Mouse (Mus musculus) frontal cortex, postnatal 25 days (tissue): ENCODE measurements around the gene Sorcs2.
"Not testable (repeated sequence)": the region's sequence is repeated elsewhere in the genome, so short reads cannot be mapped to it uniquely, and the experiment has no call there.

ENCODE experiments used
- DNase-seq, 2 experiments: peaks; one replicate each; pipeline ENCODE4 v3.0.0; 2022; ENCODE audit warnings: low spot score in 2 of 2

Sorcs2 gene

GRCm38 (mm10) chr5:36390591-36390927, 7.4 kb downstream of the Sorcs2 start:
- DNase-seq = not testable (repeated sequence)

DNA sequence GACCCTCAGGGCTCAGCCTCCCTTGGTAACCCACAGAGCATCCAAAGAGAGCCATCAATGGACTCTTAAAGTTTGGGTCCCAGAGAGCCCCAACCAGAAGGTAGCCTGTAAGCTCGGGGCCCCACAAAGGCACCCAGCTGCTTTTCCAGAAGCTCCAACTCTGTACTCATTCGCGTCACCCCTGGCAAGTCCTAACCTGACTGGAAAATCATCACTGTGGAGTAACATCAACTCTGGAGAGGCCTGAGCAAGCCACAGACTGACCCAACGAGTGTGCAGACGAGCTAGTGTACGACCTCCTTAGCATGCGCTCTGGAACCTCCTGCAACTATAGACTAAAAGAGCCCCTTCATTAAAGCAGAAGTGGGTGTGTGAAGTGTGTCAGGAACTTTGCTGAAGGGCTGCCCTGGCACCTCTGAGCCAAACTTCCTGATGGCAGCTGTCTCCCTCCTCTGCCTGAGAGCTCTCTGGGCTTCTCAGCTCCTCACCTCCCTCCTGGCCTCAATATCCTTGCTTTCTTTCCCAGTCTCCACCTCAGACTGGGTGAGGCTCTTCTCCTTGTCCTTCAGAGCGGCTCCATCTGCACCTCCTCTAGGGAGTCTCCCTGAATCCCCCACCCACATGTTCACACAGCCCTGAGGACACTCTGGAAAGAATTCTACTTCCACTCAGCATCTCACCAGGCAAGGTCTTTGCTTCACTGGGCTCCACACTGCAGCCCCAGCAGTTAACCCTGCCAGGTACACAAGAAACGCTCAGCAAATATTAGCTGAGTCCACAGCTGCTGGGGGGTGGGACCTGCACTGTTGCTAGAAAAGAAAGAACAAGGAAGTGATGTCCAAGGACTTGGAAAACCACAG, 8.0 kb downstream of the Sorcs2 start:
- no peak for DNase-seq

DNA sequence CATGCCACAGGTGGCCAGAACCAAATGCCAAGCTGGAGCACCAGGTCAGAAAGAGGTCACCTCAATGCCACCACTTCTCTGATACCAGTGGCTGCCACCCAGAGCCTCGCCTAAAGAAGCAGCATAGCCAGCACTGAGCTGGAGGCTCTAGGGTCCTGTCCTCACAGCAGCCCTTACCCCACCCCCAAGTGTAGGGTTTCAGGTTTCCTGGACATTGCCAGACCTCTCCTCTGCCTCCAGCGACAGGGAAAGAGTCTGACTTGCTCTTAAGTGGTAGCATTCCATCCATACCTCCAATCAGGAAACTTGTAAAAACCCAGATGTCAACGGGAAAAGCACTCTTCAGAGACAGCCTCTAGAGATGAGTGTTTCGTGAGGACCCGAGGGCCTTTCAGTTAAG, 12.9 kb downstream of the Sorcs2 start:
- no peak for DNase-seq

GRCm38 (mm10) chr5:36383431-36383830, 14.5 kb downstream of the Sorcs2 start:
- DNase-seq = no peak

- no peak for DNase-seq
Observed at GRCm38 (mm10) chr5:36382721-36383120, 15.2 kb downstream of the Sorcs2 start.

DNA sequence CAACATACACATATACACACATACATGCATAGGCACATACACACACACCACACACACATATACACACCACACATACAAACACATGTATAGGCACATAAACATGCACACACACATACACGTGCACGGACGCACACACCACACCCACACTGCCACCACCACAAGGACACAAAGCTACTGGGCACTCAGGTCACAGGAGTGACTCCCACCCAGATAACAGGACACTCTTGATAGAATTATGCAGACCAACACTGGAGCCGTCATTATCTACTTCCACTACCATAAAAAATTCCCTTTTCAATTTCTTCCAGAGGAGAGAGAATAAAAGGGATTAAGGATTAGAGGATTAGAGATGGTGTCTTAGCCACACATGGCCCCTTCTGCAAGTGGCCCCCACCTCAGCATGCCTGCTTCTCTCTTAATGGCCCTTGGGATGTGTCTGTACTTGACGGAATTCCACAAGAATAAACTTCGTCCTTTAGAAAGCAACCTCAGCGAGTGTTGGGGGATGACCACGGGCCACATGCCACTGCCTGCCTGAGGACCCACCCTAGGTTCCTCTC, 15.7 kb downstream of the Sorcs2 start:
- DNase-seq = no peak

DNA sequence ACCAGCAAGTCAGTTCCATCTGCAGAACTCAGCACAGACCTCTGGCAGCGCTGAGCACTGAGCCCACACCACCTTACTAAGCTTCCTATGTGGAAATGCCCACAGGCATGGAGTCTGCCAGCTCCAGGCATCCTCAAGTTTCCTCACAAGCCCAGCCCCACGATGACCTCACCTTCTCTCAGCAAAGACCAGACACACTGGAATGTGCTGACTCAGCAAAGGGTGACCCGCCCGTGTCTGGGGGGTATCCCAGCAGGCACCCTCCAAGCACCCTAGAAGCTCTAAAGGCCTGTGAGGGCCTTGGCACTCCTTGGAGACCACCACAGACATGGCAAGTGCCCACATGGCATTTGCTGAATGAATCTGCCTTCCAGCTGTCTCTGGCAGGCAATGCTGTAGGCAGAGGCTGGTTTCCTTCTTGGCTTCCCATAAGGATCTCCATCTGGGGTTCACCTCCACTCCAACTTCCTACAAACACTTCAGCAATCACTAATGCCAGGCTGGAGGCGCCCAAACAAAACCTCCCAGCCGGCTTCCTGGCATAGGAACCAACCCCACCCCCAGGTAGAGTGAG, 17.9 kb downstream of the Sorcs2 start:
- DNase-seq = no peak

DNA sequence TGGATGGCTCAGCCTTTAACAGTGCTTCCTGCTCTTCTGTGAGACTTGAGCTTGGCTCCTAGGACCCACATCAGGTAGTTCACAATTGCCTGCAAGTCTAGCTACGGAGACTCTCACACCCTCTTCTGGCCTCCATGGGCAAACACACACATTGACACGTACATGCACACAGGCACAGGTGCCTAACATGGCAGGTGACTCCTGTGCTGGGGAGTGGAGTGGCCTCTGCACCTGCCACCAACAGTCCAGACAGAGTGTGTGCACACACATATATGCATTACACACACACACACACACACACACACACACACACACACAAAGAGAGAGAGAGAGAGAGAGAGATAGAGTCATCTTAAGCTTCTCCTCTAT, 19.6 kb downstream of the Sorcs2 start:
- no peak for DNase-seq

DNA sequence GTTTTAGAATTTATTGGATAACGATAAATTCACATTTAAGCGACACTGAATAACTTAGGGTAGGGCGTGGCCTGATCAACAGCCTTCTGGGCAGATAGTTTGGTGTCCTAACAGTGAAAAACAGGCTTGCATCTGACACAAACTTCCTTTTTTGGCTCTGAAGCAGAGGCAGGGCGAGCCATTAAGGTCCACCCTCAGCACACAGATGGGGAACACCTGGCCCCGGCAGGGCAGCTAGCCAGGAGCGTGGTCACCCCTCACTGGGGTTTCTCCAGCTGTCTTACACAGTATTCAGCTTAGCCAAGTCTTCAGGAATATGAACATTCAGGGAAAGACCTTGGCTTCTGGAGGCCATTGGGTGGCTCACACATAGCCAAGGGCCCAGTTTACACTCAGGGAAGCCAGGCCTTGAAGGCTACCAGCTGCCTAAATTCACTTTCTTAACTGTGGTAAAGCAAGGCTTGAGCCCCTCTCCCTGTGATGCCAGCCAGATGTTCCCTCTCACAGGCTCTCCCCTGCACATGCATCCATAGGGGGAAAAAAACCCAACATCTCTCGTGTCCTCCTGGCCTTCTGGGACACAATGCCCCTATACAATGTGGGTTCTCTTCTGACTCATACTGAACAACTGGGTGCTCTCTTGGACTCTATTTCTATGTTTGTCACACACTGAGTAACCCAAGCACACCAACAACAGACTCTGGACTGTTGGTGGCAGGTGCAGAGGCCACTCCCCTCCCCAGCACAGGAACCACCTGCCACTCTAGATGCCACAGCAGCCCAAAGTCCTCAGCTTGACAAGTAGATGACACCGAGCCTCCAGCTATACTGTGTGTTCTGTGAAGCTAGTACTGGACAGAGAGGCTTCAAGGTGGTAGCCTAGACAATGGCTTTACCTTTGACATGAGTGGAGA, 20.2 kb downstream of the Sorcs2 start:
- no peak for DNase-seq

DNA sequence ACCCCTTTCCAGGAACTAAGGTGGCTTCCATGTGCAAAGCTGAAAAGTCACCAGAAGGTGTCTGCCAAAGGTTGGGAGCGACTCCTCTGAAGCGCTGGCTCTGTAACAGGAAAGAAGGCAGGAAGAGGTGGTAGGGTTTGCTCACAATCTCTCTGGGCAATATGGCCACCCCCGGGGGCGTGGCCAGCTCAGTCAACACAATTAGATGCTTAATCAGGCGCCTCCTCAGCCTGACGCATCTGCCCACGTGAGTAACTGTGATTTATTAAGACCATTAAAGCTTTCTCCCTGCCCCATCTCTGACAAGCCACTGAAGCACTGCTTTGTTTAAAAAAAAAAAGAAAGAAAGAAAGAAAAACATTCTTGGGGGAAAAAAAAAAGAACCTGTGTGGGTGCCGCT, 22.1 kb downstream of the Sorcs2 start:
- no peak for DNase-seq

DNA sequence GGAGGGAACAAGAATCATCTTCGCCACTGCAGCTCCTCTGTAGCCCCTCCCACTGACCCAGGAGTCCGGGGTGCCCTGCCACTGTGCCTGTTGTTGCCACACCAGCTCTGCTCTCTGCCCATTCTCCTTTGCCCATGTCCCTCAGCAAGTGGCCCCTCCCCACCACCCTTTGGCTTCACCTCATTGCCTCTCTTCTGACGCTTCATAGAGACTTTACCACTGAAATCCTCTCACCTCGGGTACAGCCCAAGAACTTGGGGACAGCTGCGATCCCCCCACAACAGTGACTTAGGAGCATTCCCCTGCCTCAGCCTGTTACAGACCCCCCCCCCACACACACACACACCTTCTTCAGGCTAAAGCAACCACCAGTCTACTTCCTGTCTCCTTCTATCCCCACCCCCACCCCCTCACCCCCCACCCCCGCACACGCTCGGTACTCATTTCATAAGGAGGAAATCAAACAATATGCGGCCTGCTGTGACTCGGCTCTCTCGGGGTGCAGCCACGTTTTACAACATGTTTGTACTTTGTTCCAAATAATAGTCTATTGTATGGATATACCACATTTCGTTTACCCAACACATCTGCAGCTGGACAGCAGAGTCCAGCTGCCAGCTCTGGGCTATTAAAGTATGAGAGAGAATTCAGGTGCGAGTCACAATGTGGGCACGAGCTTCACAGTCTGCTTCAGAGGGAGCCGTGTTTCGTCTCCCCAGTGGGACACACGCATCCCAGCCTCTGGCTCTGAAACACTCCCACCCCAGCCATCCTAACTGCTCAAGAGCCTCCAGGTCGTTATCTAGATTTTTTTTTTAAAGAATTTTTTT, 23.5 kb downstream of the Sorcs2 start:
- no peak for DNase-seq

- DNase-seq = no peak
Observed at GRCm38 (mm10) chr5:36373246-36373891, 24.6 kb downstream of the Sorcs2 start.

GRCm38 (mm10) chr5:36371731-36372130, 26.2 kb downstream of the Sorcs2 start:
- no peak for DNase-seq

DNA sequence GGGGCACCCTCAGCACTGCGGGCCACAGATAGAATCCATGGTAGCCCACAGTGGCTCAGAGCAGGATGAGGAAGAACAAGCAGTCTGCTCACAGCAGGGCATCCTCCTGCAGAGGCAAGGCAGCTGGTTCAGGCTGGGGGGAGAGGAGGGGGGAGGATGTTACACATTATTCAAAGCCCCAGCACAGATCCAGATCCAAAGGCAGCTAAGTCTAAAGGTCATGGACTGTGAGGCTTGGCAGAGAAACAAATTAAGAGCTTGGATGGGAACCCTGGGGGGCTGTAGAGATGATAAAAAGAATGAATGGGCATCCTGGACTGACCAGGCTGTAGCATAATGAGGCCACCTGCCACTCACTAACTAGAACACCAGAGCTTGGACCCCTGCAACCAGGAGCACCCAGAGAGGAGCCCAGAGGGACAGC, 28.7 kb downstream of the Sorcs2 start:
- DNase-seq = no peak

- no peak for DNase-seq
Observed at GRCm38 (mm10) chr5:36368511-36369135, 29.3 kb downstream of the Sorcs2 start.

DNA sequence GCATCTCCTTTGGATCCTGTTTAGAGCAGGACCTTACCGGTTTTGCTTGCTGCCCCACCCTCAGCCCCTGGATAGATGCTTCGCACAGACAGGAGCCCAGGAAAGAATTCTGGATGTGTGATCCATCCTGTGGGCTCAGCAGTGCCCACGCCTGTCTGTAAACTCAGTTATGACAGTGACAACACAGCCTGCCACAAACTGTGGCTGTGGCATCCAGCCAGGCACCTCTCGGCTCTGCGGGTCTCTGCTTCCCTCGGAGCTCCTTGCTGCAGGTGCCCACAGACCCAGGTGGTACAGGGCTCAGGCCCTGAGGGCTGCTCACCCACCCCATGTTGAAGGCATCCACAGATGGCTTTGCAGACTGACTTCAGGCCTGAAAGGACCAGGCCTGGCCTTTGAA, 30.0 kb downstream of the Sorcs2 start:
- DNase-seq = no peak

DNA sequence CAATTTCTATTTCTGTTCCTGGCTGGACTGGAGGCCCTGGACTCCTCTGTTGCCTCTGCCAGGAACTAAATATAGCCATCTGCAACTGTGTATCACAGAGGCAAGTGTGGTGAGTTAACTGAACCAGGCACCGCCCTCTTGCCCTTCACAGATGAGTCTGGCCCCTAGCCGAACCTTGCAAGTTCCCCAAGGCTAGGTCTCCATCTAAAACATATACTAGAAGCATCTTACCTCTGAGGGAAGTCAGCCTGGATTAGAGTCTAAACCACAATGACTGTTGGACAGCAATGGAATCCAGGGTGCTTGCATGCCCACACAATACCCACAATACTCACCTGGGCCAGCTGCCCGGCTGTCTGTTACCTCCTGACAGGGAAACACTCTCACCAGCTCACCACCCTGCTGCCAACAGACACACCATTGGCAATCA, 30.7 kb downstream of the Sorcs2 start:
- DNase-seq = no peak

DNA sequence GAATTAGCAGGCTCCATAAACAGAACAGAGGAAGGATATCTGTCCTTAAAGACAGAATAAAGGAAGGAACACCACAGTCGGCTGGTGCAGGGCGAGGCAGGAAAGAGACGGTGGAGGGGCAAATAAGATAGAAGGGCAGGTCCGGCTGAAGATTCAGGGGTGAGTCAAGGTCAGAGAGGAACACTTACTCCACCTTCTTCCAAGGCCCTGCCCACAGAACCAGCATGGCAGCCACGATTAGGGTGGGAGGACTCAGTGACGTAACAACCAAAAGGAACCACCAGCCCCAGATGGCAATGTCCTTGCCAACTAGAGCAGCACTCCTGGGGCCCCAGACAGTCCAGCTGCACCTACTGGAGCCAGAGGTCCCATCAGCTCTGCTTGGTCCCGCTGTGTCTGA, 36.2 kb downstream of the Sorcs2 start:
- no peak for DNase-seq

DNA sequence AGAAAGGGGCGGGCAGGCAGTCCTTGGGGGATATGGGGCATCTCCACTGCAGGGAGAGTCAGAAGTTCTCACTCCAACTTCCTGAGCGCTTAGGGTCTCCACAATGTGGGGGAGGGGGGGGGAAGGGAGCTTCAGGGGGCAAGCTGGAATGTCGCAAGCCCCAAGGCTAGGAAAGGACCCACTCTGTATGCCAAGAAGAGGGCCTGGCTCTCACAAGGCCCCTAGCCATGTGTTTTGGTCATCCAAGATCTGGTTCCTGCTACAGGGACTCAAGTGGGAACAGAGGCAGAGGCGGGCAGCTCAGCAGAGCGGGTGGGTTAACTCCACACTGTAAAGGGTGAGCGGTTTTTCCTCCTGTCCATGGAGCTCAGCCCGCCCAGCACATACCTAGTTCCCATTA, 37.6 kb downstream of the Sorcs2 start:
- no peak for DNase-seq

- no peak for DNase-seq
Observed at GRCm38 (mm10) chr5:36359535-36360243, 38.2 kb downstream of the Sorcs2 start.
